Mouse (Mus musculus) heart, postnatal 10 days (tissue): ENCODE measurements around the gene Tnik. TPM values are rescaled to one million over a fixed set of nuclear protein-coding genes. Genes with fewer than 3 reads are reported as not detected.

Experiments used
- DNase-seq, 2 experiments: peaks; one replicate each; pipeline ENCODE4 v3.0.0; 2021
- intact Hi-C: fragments of 180-260 bp; cut with DNase I; formaldehyde crosslinking; loops from one replicate; pipeline ENCODE4 v1.15.1; 2025
- total RNA-seq, 2 experiments: library from RNA; stranded (reverse); gene quantifications; 2 replicates each; pipeline ENCODE4 v1.2.3; 2021

The Tnik gene
- total RNA-seq, 2 experiments from 2014 or later = 27.5 to 36.7 TPM

- no peak for DNase-seq
- intact Hi-C loops = no loop called here
Observed at GRCm38 (mm10) chr3:28447950-28448349, 184.9 kb downstream of the Tnik start.

- intact Hi-C loops = no loop called here
- no peak for DNase-seq
Observed at GRCm38 (mm10) chr3:28453458-28453857, 190.4 kb downstream of the Tnik start.

- intact Hi-C loops = no loop called here
- DNase-seq = no peak
Observed at GRCm38 (mm10) chr3:28456842-28457241, 193.8 kb downstream of the Tnik start.

- intact Hi-C loops = no loop called here
- DNase-seq = no peak
Observed at GRCm38 (mm10) chr3:28457517-28457916, 194.5 kb downstream of the Tnik start.

GRCm38 (mm10) chr3:28466688-28467087, 203.7 kb downstream of the Tnik start:
- intact Hi-C loops = no loop called here

GRCm38 (mm10) chr3:28467148-28467754, 204.2 kb downstream of the Tnik start:
- no peak for DNase-seq
- intact Hi-C loops = no loop called here

More at GRCm38 (mm10) chr3:28466688-28467087, 203.7 kb downstream of the Tnik start:
- no peak for DNase-seq

GRCm38 (mm10) chr3:28467871-28468285, 204.9 kb downstream of the Tnik start:
- intact Hi-C loops = no loop called here
- peak; percentile 22 for DNase-seq

GRCm38 (mm10) chr3:28473439-28473838, 210.4 kb downstream of the Tnik start:
- no peak for DNase-seq
- intact Hi-C loops = no loop called here

GRCm38 (mm10) chr3:28477373-28477772, 214.4 kb downstream of the Tnik start:
- no peak for DNase-seq
- intact Hi-C loops = no loop called here

GRCm38 (mm10) chr3:28485716-28486115, 222.7 kb downstream of the Tnik start:
- peak; percentile 23 to 49 for DNase-seq
- intact Hi-C loops = no loop called here

GRCm38 (mm10) chr3:28487418-28487817, 224.4 kb downstream of the Tnik start:
- DNase-seq = no peak
- intact Hi-C loops = no loop called here

GRCm38 (mm10) chr3:28491085-28492041, 228.3 kb downstream of the Tnik start:
- intact Hi-C loops = no loop called here
- DNase-seq = no peak

GRCm38 (mm10) chr3:28496806-28497502, 233.9 kb downstream of the Tnik start:
- intact Hi-C loops = no loop called here
- DNase-seq = no peak

- no peak for DNase-seq
- intact Hi-C loops = no loop called here
Observed at GRCm38 (mm10) chr3:28497503-28497857, 234.5 kb downstream of the Tnik start.

GRCm38 (mm10) chr3:28502697-28503096, 239.7 kb downstream of the Tnik start:
- intact Hi-C loops = no loop called here
- no peak for DNase-seq

GRCm38 (mm10) chr3:28509337-28509935, 246.4 kb downstream of the Tnik start:
- intact Hi-C loops = no loop called here
- DNase-seq = no peak

GRCm38 (mm10) chr3:28523004-28523482, 260.0 kb downstream of the Tnik start:
- intact Hi-C loops = no loop called here
- DNase-seq = peak; percentile 34 to 51

- peak in 1 of 2 experiments; percentile 2 for DNase-seq
Observed at GRCm38 (mm10) chr3:28523541-28524165, 260.6 kb downstream of the Tnik start.

GRCm38 (mm10) chr3:28524562-28524961, 261.5 kb downstream of the Tnik start:
- intact Hi-C loops = no loop called here
- DNase-seq = no peak

More at GRCm38 (mm10) chr3:28523541-28524165, 260.6 kb downstream of the Tnik start:
- intact Hi-C loops = no loop called here

- no peak for DNase-seq
- intact Hi-C loops = no loop called here
Observed at GRCm38 (mm10) chr3:28526671-28527070, 263.7 kb downstream of the Tnik start.
